Mouse (Mus musculus) kidney, adult 9 months (tissue): Measurements from ENCODE around the gene Taar4.

ENCODE experiments used
- DNase-seq: peaks from one replicate; pipeline ENCODE4 v3.0.0; 2022

Taar4 gene

DNA sequence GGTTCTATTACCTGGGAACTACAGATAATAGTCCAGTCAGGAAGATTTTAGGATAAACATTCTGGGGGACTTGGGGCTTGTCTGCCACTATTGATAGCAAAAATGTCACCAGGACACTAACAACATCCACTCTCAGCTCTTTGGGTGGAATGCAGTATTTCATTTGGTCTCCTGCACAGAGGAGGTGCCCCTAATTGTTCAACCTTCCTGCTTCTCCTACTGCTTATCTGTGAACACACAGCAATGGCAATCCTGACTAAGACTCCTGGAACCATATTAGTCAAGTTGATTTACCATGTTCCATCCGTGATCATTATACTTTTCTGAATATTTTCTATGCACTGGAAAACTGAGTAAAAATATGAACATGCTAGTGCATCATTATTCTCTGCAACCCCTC, 47.8 kb downstream of the Taar4 start:
- no peak for DNase-seq
